Mouse (Mus musculus): ENCODE data around the gene Sacm1l. TPM values are rescaled to one million over a fixed set of nuclear protein-coding genes. Genes with fewer than 3 reads are reported as not detected.

Sacm1l gene
- total and polyA plus RNA-seq, 2 experiments from 2014 or later: 33.1 to 45.1 TPM

DNA sequence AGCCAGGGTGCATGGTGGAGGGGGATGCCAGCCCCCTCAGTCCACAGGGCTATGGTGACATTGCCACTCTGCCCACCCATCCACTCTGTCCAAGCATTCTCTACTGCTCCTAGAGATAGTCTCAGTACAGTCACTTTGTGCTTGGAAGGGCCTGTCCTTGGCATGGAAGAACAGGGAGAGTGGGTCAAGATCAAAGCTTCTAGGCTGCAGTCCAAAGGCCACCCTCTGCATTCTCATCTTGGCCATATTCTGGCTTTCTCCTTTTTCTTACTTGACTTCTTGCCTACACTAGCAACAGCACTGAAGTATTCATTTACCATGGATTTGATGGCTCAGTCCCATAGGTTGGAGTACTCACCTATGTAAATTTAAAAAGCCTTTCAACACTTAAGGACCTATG, 108.7 kb downstream of the Sacm1l start:
- Histone ChIP-seq H3K27ac (ENCODE audit: low read depth, low read length) (no peak overlapping the region), H3K4me3 (ENCODE audit: low read depth, low read length) (no peak overlapping the region), H3K27me3 (ENCODE audit: insufficient read depth, low read length) (no peaks in the 10 kb centered on the region), H3K4me1 (ENCODE audit: insufficient read depth) (no peaks in the 10 kb centered on the region), H3K9me3 (ENCODE audit: low read length) (no peaks in the 10 kb centered on the region), H3K9ac (no peak overlapping the region), H3K36me3 (ENCODE audit: insufficient read depth) (no peaks in the 10 kb centered on the region), H3K4me2 (ENCODE audit: low read depth) (no peak overlapping the region)
- ATAC-seq (no peak), DNase-seq (no peak)
- TF ChIP-seq CTCF (IDR thresholded peaks at IDR 0.05; ENCODE audit: low read depth): no peak

DNA sequence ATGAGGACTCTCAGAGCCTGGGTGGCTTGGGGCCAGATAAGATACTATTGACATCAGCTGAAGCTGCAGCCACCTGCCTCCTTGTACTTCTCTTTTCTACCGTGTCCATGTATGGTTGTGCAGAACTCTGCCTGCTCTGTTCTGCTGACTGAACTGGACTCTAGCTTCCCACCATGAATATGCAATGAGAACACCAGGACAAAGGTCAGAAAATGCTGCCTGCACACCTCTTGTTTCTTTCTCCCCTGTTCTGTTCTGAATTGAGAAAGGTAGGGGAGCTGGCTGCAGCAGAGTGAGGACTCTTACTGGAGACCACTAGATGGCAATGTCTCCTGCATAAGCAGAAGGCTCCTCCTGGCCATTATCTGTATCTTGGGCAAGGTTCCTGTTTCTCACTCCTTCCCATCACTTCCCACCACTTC, 109.1 kb downstream of the Sacm1l start:
- TF ChIP-seq CTCF (IDR thresholded peaks at IDR 0.05; ENCODE audit: low read depth): peak; percentile 79
- Histone ChIP-seq H3K27me3 (ENCODE audit: insufficient read depth, low read length) (no peaks in the 10 kb centered on the region), H3K36me3 (ENCODE audit: insufficient read depth) (no peaks in the 10 kb centered on the region), H3K4me2 (ENCODE audit: low read depth) (no peak overlapping the region), H3K4me1 (ENCODE audit: insufficient read depth) (no peaks in the 10 kb centered on the region), H3K27ac (ENCODE audit: low read depth, low read length) (no peak overlapping the region), H3K4me3 (ENCODE audit: low read depth, low read length) (no peak overlapping the region), H3K9ac (no peak overlapping the region), H3K9me3 (ENCODE audit: low read length) (no peaks in the 10 kb centered on the region)
- WGBS: 84% methylated on average over 1 of the region's 1 CpGs
- peak; percentile 46 for DNase-seq
- peak; percentile 78 for ATAC-seq

DNA sequence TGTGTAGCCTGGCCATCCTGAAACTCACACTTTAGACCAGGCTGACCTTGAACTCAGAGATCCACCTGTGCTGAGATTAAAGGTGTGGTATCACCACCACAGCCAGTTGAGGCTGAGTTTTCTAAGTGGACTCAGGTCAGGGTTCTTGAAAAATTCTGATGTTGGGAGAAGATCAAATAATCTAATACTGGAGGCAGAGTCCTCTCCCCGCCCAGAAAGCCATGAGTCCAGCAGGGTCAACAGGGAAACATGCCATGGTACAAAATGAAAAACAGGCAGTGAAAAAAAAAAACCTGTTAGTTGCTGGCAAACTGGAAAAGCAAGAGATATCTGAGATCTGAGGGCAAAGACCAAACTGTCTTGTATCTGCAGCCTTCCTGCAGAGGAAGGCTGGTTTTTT, 110.5 kb downstream of the Sacm1l start:
- no peak for DNase-seq
- no peaks in the 10 kb centered on the region for H3K36me3 ChIP-seq (ENCODE audit: insufficient read depth)
- H3K27me3 ChIP-seq (ENCODE audit: insufficient read depth, low read length): no peaks in the 10 kb centered on the region
- H3K4me3 ChIP-seq (ENCODE audit: low read depth, low read length): no peak overlapping the region
- 75% methylated on average over 1 of the region's 1 CpGs for WGBS
- H3K27ac ChIP-seq (ENCODE audit: low read depth, low read length): no peak overlapping the region
- no peak overlapping the region for H3K4me2 ChIP-seq (ENCODE audit: low read depth)
- no peak for ATAC-seq
- no peaks in the 10 kb centered on the region for H3K9me3 ChIP-seq (ENCODE audit: low read length)
- no peak for TF ChIP-seq CTCF (IDR thresholded peaks at IDR 0.05; ENCODE audit: low read depth)
- H3K9ac ChIP-seq: no peak overlapping the region
- H3K4me1 ChIP-seq (ENCODE audit: insufficient read depth): no peaks in the 10 kb centered on the region

Other genes starting within 250 kb of the Sacm1l start
- 83.3 and 174 TPM in 2 replicates for gene Lars2, start 162.8 kb upstream of the Sacm1l start, total RNA-seq (2014; rRNA removed)
- 876 and 957 TPM in 2 replicates for gene Lars2, start 162.8 kb upstream of the Sacm1l start, polyA plus RNA-seq (2015; fragmentation: Nextera tagmentation; extraction: Ambion mirVana)
- gene Limd1, start 51.1 kb upstream of the Sacm1l start, total RNA-seq (2014; rRNA removed): 16.3 and 23.8 TPM in 2 replicates
- gene Limd1, start 51.1 kb upstream of the Sacm1l start, polyA plus RNA-seq (2015; fragmentation: Nextera tagmentation; extraction: Ambion mirVana): 8.8 and 9.1 TPM in 2 replicates
- gene Slc6a20b, start 102.8 kb downstream of the Sacm1l start, total RNA-seq (2014; rRNA removed): 0.08 and 0.10 TPM in 2 replicates
- gene Slc6a20b, start 102.8 kb downstream of the Sacm1l start, polyA plus RNA-seq (2015; fragmentation: Nextera tagmentation; extraction: Ambion mirVana): 0.08 and 0.19 TPM in 2 replicates
- gene Ccr9, start 148.7 kb downstream of the Sacm1l start, total RNA-seq (2014; rRNA removed): 0.52 TPM in 1 of 2 replicates, not detected in the other
- 0.30 and 0.34 TPM in 2 replicates for gene Ccr9, start 148.7 kb downstream of the Sacm1l start, polyA plus RNA-seq (2015; fragmentation: Nextera tagmentation; extraction: Ambion mirVana)
- gene Slc6a20a, start 149.1 kb downstream of the Sacm1l start, total RNA-seq (2014; rRNA removed): 17.2 and 33.0 TPM in 2 replicates
- 23.5 and 25.7 TPM in 2 replicates for gene Slc6a20a, start 149.1 kb downstream of the Sacm1l start, polyA plus RNA-seq (2015; fragmentation: Nextera tagmentation; extraction: Ambion mirVana)
- 36.5 and 37.9 TPM in 2 replicates for gene Lztfl1, start 187.9 kb downstream of the Sacm1l start, total RNA-seq (2014; rRNA removed)
- 37.5 and 42.3 TPM in 2 replicates for gene Lztfl1, start 187.9 kb downstream of the Sacm1l start, polyA plus RNA-seq (2015; fragmentation: Nextera tagmentation; extraction: Ambion mirVana)